Mouse (Mus musculus) CH12.LX (cell line): ENCODE results near the gene Lonp1. TPM values are rescaled to one million over a fixed set of nuclear protein-coding genes. Genes with fewer than 3 reads are reported as not detected.

Source experiments
- DNase-seq: peaks from one replicate; pipeline ENCODE4 v3.0.0-alpha.2; 2013; ENCODE audit errors: extremely low read depth
- H3K27ac ChIP-seq: 2 replicates; pipeline ENCODE4 v1.5.1; 2012; ENCODE audit warnings: low read depth, mild to moderate bottlenecking, control low read depth, moderate library complexity; ENCODE audit not compliant: insufficient read depth
- H3K27me3 ChIP-seq: replicated peaks from 2 replicates; pipeline ENCODE3; 2012; ENCODE audit warnings: inconsistent platforms
- H3K36me3 ChIP-seq, 2 experiments: replicated peaks in 1 of 2; 2 replicates each; pipeline versions ENCODE3 to v1.6.1; 2012; ENCODE audit warnings: inconsistent platforms in 1 of 2, low read length in 1 of 2, mild to moderate bottlenecking in 1 of 2, mixed read lengths in 1 of 2, moderate library complexity in 1 of 2; ENCODE audit not compliant: control insufficient read depth in 1 of 2, insufficient read depth in 1 of 2
- H3K4me1 ChIP-seq, 2 experiments: 2 replicates each; pipeline ENCODE4 v1.6.1; 2012; ENCODE audit warnings: inconsistent platforms in 1 of 2, moderate library complexity in 1 of 2; ENCODE audit not compliant: insufficient read depth in 2 of 2, control insufficient read depth in 1 of 2
- H3K4me2 ChIP-seq: 2 replicates; pipeline ENCODE4 v1.6.1; 2012; ENCODE audit warnings: low read depth, mild to moderate bottlenecking, control low read depth; ENCODE audit not compliant: poor library complexity, insufficient read depth, severe bottlenecking
- H3K4me3 ChIP-seq, 3 experiments: fragments of 150-350 bp in 1 of 3; sonication (generic) in 1 of 3; replicated peaks in 1 of 3; 2 replicates each; pipeline versions ENCODE3 to v1.5.1; 2011 to 2012; ENCODE audit warnings: low read depth in 2 of 3, low read length in 2 of 3, mild to moderate bottlenecking in 2 of 3, moderate library complexity in 2 of 3, control low read depth in 1 of 3, improper control_type of control experiment in 1 of 3, inconsistent platforms in 1 of 3, mixed read lengths in 1 of 3; ENCODE audit not compliant: poor library complexity in 1 of 3
- H3K79me2 ChIP-seq: replicated peaks from 2 replicates; pipeline ENCODE4 v1.6.1; 2012; ENCODE audit warnings: mild to moderate bottlenecking, moderate library complexity; ENCODE audit not compliant: control insufficient read depth, poor library complexity, insufficient read depth, severe bottlenecking; ENCODE audit errors: extremely low read depth
- H3K9ac ChIP-seq: 2 replicates; pipeline ENCODE4 v1.6.1; 2012; ENCODE audit warnings: low read depth, mild to moderate bottlenecking, control low read depth, moderate library complexity; ENCODE audit not compliant: insufficient read depth
- H3K9me3 ChIP-seq: replicated peaks from 2 replicates; pipeline ENCODE3; 2012; ENCODE audit warnings: low read length, inconsistent platforms, mixed read lengths
- BHLHE40 ChIP-seq: IDR thresholded peaks from 2 replicates; pipeline ENCODE4 v1.6.1; 2011; ENCODE audit warnings: mild to moderate bottlenecking, low read depth, low read length, improper control_type of control experiment
- ELF1 ChIP-seq: IDR thresholded peaks from 2 replicates; pipeline ENCODE4 v1.6.1; 2014; ENCODE audit warnings: low read depth, mild to moderate bottlenecking, inconsistent platforms, low read length, improper control_type of control experiment
- ETS1 ChIP-seq: conservative IDR thresholded peaks from 2 replicates; pipeline ENCODE4 v1.6.1; 2012; ENCODE audit warnings: low read depth, mild to moderate bottlenecking, inconsistent platforms, low read length, improper control_type of control experiment, moderate library complexity
- HCFC1 ChIP-seq: IDR thresholded peaks from 2 replicates; pipeline ENCODE4 v1.6.1; 2012; ENCODE audit warnings: low read depth, mild to moderate bottlenecking, inconsistent platforms, low read length, improper control_type of control experiment
- JUN ChIP-seq: IDR thresholded peaks from 2 replicates; pipeline ENCODE4 v1.6.1; 2011; ENCODE audit warnings: low read depth, mild to moderate bottlenecking, low read length, improper control_type of control experiment, moderate library complexity; ENCODE audit not compliant: insufficient read depth
- JUND ChIP-seq: conservative IDR thresholded peaks from 2 replicates; pipeline ENCODE4 v1.6.1; 2011; ENCODE audit warnings: low read depth, low read length, improper control_type of control experiment
- KAT2A ChIP-seq: IDR thresholded peaks from 2 replicates; pipeline ENCODE4 v1.6.1; 2012; ENCODE audit warnings: low read length, improper control_type of control experiment, inconsistent platforms; ENCODE audit not compliant: insufficient replicate concordance
- MAX ChIP-seq: IDR thresholded peaks from 2 replicates; pipeline ENCODE4 v1.6.1; 2011; ENCODE audit warnings: low read length, improper control_type of control experiment
- MAZ ChIP-seq: IDR thresholded peaks from 2 replicates; pipeline ENCODE4 v1.6.1; 2012; ENCODE audit warnings: low read depth, mild to moderate bottlenecking, inconsistent platforms, low read length, improper control_type of control experiment, moderate library complexity
- MEF2A ChIP-seq: IDR thresholded peaks from 2 replicates; pipeline ENCODE4 v1.6.1; 2014; ENCODE audit warnings: low read depth, mild to moderate bottlenecking, inconsistent platforms, low read length, improper control_type of control experiment, borderline replicate concordance
- MXI1 ChIP-seq: IDR thresholded peaks from 2 replicates; pipeline ENCODE4 v1.6.1; 2011; ENCODE audit warnings: mild to moderate bottlenecking, low read depth, low read length, improper control_type of control experiment
- NELFE ChIP-seq: IDR thresholded peaks from 2 replicates; pipeline ENCODE4 v1.6.1; 2011; ENCODE audit warnings: low read depth, low read length, improper control_type of control experiment
- PAX5 ChIP-seq: IDR thresholded peaks from 2 replicates; pipeline ENCODE4 v1.6.1; 2012; ENCODE audit warnings: low read length, inconsistent platforms, mixed read lengths
- POLR2A ChIP-seq: IDR thresholded peaks from 2 replicates; pipeline ENCODE4 v1.6.1; 2011; ENCODE audit warnings: low read depth, mild to moderate bottlenecking, improper control_type of control experiment, low read length
- RCOR1 ChIP-seq: conservative IDR thresholded peaks from 2 replicates; pipeline ENCODE4 v1.6.1; 2012; ENCODE audit warnings: low read depth, mild to moderate bottlenecking, inconsistent platforms, low read length, improper control_type of control experiment
- SIN3A ChIP-seq: IDR thresholded peaks from 2 replicates; pipeline ENCODE4 v1.6.1; 2012; ENCODE audit warnings: low read length, improper control_type of control experiment, inconsistent platforms
- SMC3 ChIP-seq: IDR thresholded peaks from 2 replicates; pipeline ENCODE4 v1.6.1; 2011; ENCODE audit warnings: low read depth, low read length, improper control_type of control experiment
- TCF12 ChIP-seq: IDR thresholded peaks from 2 replicates; pipeline ENCODE4 v1.6.1; 2014; ENCODE audit warnings: low read depth, mild to moderate bottlenecking, inconsistent platforms, low read length, improper control_type of control experiment
- UBTF ChIP-seq: IDR thresholded peaks from 2 replicates; pipeline ENCODE4 v1.6.1; 2012; ENCODE audit warnings: low read depth, mild to moderate bottlenecking, inconsistent platforms, low read length, improper control_type of control experiment, moderate library complexity
- USF1 ChIP-seq: IDR thresholded peaks from 2 replicates; pipeline ENCODE4 v1.6.1; 2014; ENCODE audit warnings: low read depth, mild to moderate bottlenecking, inconsistent platforms, low read length, improper control_type of control experiment
- USF2 ChIP-seq: conservative IDR thresholded peaks from 2 replicates; pipeline ENCODE4 v1.6.1; 2011; ENCODE audit warnings: low read depth, low read length, improper control_type of control experiment
- ZC3H11A ChIP-seq: IDR thresholded peaks from 2 replicates; pipeline ENCODE4 v1.6.1; 2012; ENCODE audit warnings: low read depth, mild to moderate bottlenecking, inconsistent platforms, low read length, improper control_type of control experiment
- ZNF384 ChIP-seq: IDR thresholded peaks from 2 replicates; pipeline ENCODE4 v1.6.1; 2012; ENCODE audit warnings: low read depth, low read length, improper control_type of control experiment, inconsistent platforms
- dilution Hi-C: fragments of 300-500 bp; cut with MboI; formaldehyde crosslinking; loops from 2 replicates; pipeline ENCODE4 v1.14.3; 2020; ENCODE audit warnings: low sequenced_read_pairs; ENCODE audit not compliant: extremely low pct_unique_long_range_greater_than_20kb, extremely low pct_ligation_motif_present
- in situ Hi-C: fragments of 300-500 bp; cut with MboI; formaldehyde crosslinking; loops from 3 replicates; pipeline ENCODE4 v1.14.3; 2019; ENCODE audit warnings: low sequenced_read_pairs, low pct_ligation_motif_present, low pct_unique_long_range_greater_than_20kb, mixed read lengths
- polyA plus RNA-seq: library from polyadenylated mRNA; unstranded; fragments of >175 nt; gene quantifications from 2 replicates; pipeline ENCODE4 v1.2.1, GENCODE M21; 2012; ENCODE audit warnings: low read depth; ENCODE audit not compliant: insufficient read length
- total RNA-seq, 2 experiments: library from RNA; depleted of rRNA; stranded (reverse); fragments of 300-350 nt in 1 of 2; fragments of >200 nt in 1 of 2; gene quantifications; 2 replicates each; pipeline ENCODE4 v1.2.3; 2012 to 2014

The Lonp1 gene
- total and polyA plus RNA-seq, 3 experiments: 69.6 to 151 (median 99.4) TPM

GRCm38 (mm10) chr17:56654771-56655170, 28.1 kb upstream of the Lonp1 start:
- no peak overlapping the region for H3K9ac ChIP-seq
- TF ChIP-seq USF1: no peak
- TF ChIP-seq USF2: no peak
- no peak for TF ChIP-seq HCFC1
- TF ChIP-seq NELFE: no peak
- TF ChIP-seq KAT2A: no peak
- no peak for TF ChIP-seq PAX5
- no peak for TF ChIP-seq TCF12
- no peak overlapping the region for H3K4me3 ChIP-seq
- no peaks in the 10 kb centered on the region for H3K27me3 ChIP-seq
- DNase-seq: no peak
- H3K79me2 ChIP-seq: no peaks in the 10 kb centered on the region
- no peaks in the 10 kb centered on the region for H3K9me3 ChIP-seq
- in situ Hi-C loops: no loop called here
- H3K4me1 ChIP-seq: peaks cover 3 to 5% of the 10 kb centered on the region in 2 experiments
- H3K27ac ChIP-seq: no peak overlapping the region
- no peak overlapping the region for H3K4me2 ChIP-seq
- dilution Hi-C loops: no loop called here
- no peaks in the 10 kb centered on the region for H3K36me3 ChIP-seq

DNA sequence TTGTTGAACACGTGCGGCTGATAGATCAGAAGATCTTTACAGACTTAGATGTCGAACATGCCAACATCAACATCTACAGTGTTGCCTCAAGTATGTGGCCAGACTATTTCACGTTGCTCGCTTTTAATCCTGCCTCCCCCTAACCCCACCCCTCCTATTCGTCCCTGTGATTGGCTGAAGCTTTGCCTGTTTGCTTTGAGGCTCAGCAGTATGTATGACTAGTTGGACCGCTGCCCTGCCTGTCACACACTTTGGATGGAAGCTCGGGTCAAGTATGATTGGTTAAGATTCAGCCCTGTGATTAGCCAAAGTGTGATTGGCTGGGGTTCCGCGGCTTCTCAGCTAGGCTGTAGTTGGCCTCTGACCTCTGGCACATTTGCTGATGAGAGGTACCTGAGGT, 25.1 kb upstream of the Lonp1 start:
- in situ Hi-C loops: no loop called here
- dilution Hi-C loops: no loop called here
- no peaks in the 10 kb centered on the region for H3K79me2 ChIP-seq
- no peak for DNase-seq
- no peak overlapping the region for H3K4me3 ChIP-seq
- H3K9ac ChIP-seq: no peak overlapping the region
- TF ChIP-seq MAX (no peak), UBTF (no peak), ETS1 (no peak), ZNF384 (no peak), RCOR1 (no peak), ZC3H11A (no peak), MAZ (no peak), JUN (no peak), POLR2A (no peak), JUND (no peak), BHLHE40 (no peak), SIN3A (no peak), MEF2A (no peak), SMC3 (no peak), MXI1 (no peak), ELF1 (no peak)
- no peak overlapping the region for H3K4me2 ChIP-seq
- H3K4me1 ChIP-seq: peaks cover 0 to 2% of the 10 kb centered on the region in 2 experiments; a peak in 1 of 4 replicates
- no peaks in the 10 kb centered on the region for H3K27me3 ChIP-seq
- H3K27ac ChIP-seq: no peak overlapping the region
- no peaks in the 10 kb centered on the region for H3K36me3 ChIP-seq
- no peaks in the 10 kb centered on the region for H3K9me3 ChIP-seq
